Mouse (Mus musculus) heart, postnatal 0 days (tissue): ENCODE data around the gene Slc48a1.

ENCODE experiments used
- CTCF ChIP-seq: IDR thresholded peaks from 2 replicates; pipeline ENCODE4 v1.5.1; 2016; ENCODE audit warnings: antibody characterized with exemption, control low read depth, low read depth
- EP300 ChIP-seq: IDR thresholded peaks from 2 replicates; pipeline ENCODE4 v1.6.1; 2016; ENCODE audit warnings: antibody characterized with exemption, low read depth

GRCm38 (mm10) chr15:97776514-97776913 is 1.8 kb upstream of the Slc48a1 start:
- TF ChIP-seq EP300 (no peak), CTCF (peak; percentile 80)
